Mouse (Mus musculus): ENCODE measurements at regions not wholly inside any gene's neighbourhood (a gene's known extent, or its start where the extent isn't known, plus 50 kb on each side); places are given as distances from the start of the nearest gene placed in this dataset.

GRCm38 (mm10) chr4:72381116-72381515 lies 180.4 kb upstream of the Tle1 start:
- H3K27me3 ChIP-seq (replicated peaks): no peaks in the 10 kb centered on the region
- H3K9me3 ChIP-seq: peaks cover 13% of the 10 kb centered on the region; the same call in 1 of the 2 replicates
- H3K4me3 ChIP-seq (replicated peaks): no peak overlapping the region
- H3K36me3 ChIP-seq (replicated peaks; ENCODE audit: low read length): no peaks in the 10 kb centered on the region
- TF ChIP-seq FLI1 (IDR thresholded peaks at IDR 0.05; ENCODE audit: low read length) (no peak), GATA1 (IDR thresholded peaks at IDR 0.05; ENCODE audit: borderline replicate concordance, low read length) (no peak)
- no peaks in the 10 kb centered on the region for H3K4me1 ChIP-seq

GRCm38 (mm10) chr4:72379515-72379914 lies 178.8 kb upstream of the Tle1 start:
- no peak for TF ChIP-seq GATA1 (IDR thresholded peaks at IDR 0.05; ENCODE audit: borderline replicate concordance, low read length)
- TF ChIP-seq FLI1 (IDR thresholded peaks at IDR 0.05; ENCODE audit: low read length): no peak
- Histone ChIP-seq H3K4me3 (replicated peaks) (no peak overlapping the region), H3K4me1 (no peaks in the 10 kb centered on the region), H3K9me3 (peaks cover 7% of the 10 kb centered on the region; the same call in 1 of the 2 replicates), H3K27me3 (replicated peaks) (no peaks in the 10 kb centered on the region), H3K36me3 (replicated peaks; ENCODE audit: low read length) (no peaks in the 10 kb centered on the region)

- Histone ChIP-seq H3K4me1 (no peaks in the 10 kb centered on the region), H3K9me3 (peaks cover 7% of the 10 kb centered on the region; the same call in 1 of the 2 replicates), H3K36me3 (replicated peaks; ENCODE audit: low read length) (no peaks in the 10 kb centered on the region), H3K27me3 (replicated peaks) (no peaks in the 10 kb centered on the region), H3K4me3 (replicated peaks) (no peak overlapping the region)
- TF ChIP-seq GATA1 (IDR thresholded peaks at IDR 0.05; ENCODE audit: borderline replicate concordance, low read length) (no peak), FLI1 (IDR thresholded peaks at IDR 0.05; ENCODE audit: low read length) (no peak)
Measured at GRCm38 (mm10) chr4:72379011-72379410, 178.3 kb upstream of the Tle1 start.

- H3K4me1 ChIP-seq: no peaks in the 10 kb centered on the region
- no peaks in the 10 kb centered on the region for H3K27me3 ChIP-seq (replicated peaks)
- no peak for TF ChIP-seq GATA1 (IDR thresholded peaks at IDR 0.05; ENCODE audit: borderline replicate concordance, low read length)
- no peak for TF ChIP-seq FLI1 (IDR thresholded peaks at IDR 0.05; ENCODE audit: low read length)
- peaks cover 6% of the 10 kb centered on the region; the same call in 1 of the 2 replicates for H3K9me3 ChIP-seq
- no peak overlapping the region for H3K4me3 ChIP-seq (replicated peaks)
- H3K36me3 ChIP-seq (replicated peaks; ENCODE audit: low read length): no peaks in the 10 kb centered on the region
Measured at GRCm38 (mm10) chr4:72377520-72377919, 176.8 kb upstream of the Tle1 start.

GRCm38 (mm10) chr4:72351985-72352384 lies 151.3 kb upstream of the Tle1 start:
- Histone ChIP-seq H3K36me3 (replicated peaks; ENCODE audit: low read length) (no peaks in the 10 kb centered on the region), H3K4me1 (no peaks in the 10 kb centered on the region), H3K27me3 (replicated peaks) (no peaks in the 10 kb centered on the region), H3K4me3 (replicated peaks) (no peak overlapping the region), H3K9me3 (no peaks in the 10 kb centered on the region)
- TF ChIP-seq FLI1 (IDR thresholded peaks at IDR 0.05; ENCODE audit: low read length) (no peak), GATA1 (IDR thresholded peaks at IDR 0.05; ENCODE audit: borderline replicate concordance, low read length) (no peak)

- TF ChIP-seq GATA1 (IDR thresholded peaks at IDR 0.05; ENCODE audit: borderline replicate concordance, low read length): no peak
- TF ChIP-seq FLI1 (IDR thresholded peaks at IDR 0.05; ENCODE audit: low read length): no peak
- Histone ChIP-seq H3K4me1 (no peaks in the 10 kb centered on the region), H3K9me3 (0 out of 2 replicates have a peak, but pooled peaks cover 4% of the 10 kb centered on the region), H3K27me3 (replicated peaks) (no peaks in the 10 kb centered on the region), H3K4me3 (replicated peaks) (no peak overlapping the region), H3K36me3 (replicated peaks; ENCODE audit: low read length) (no peaks in the 10 kb centered on the region)
Measured at GRCm38 (mm10) chr4:72331882-72332281, 131.2 kb upstream of the Tle1 start.

GRCm38 (mm10) chr4:72329026-72329390 lies 128.3 kb upstream of the Tle1 start:
- no peaks in the 10 kb centered on the region for H3K36me3 ChIP-seq (replicated peaks; ENCODE audit: low read length)
- TF ChIP-seq GATA1 (IDR thresholded peaks at IDR 0.05; ENCODE audit: borderline replicate concordance, low read length) (no peak), FLI1 (IDR thresholded peaks at IDR 0.05; ENCODE audit: low read length) (no peak)
- peaks cover 13% of the 10 kb centered on the region for H3K9me3 ChIP-seq
- no peaks in the 10 kb centered on the region for H3K27me3 ChIP-seq (replicated peaks)
- H3K4me3 ChIP-seq (replicated peaks): no peak overlapping the region
- H3K4me1 ChIP-seq: no peaks in the 10 kb centered on the region

- peaks cover 12% of the 10 kb centered on the region for H3K9me3 ChIP-seq
- H3K4me3 ChIP-seq (replicated peaks): no peak overlapping the region
- no peaks in the 10 kb centered on the region for H3K27me3 ChIP-seq (replicated peaks)
- no peaks in the 10 kb centered on the region for H3K4me1 ChIP-seq
- TF ChIP-seq GATA1 (IDR thresholded peaks at IDR 0.05; ENCODE audit: borderline replicate concordance, low read length) (no peak), FLI1 (IDR thresholded peaks at IDR 0.05; ENCODE audit: low read length) (no peak)
- H3K36me3 ChIP-seq (replicated peaks; ENCODE audit: low read length): no peaks in the 10 kb centered on the region
Measured at GRCm38 (mm10) chr4:72328282-72329025, 127.7 kb upstream of the Tle1 start.

- Histone ChIP-seq H3K4me1 (no peaks in the 10 kb centered on the region), H3K4me3 (replicated peaks) (no peak overlapping the region), H3K36me3 (replicated peaks; ENCODE audit: low read length) (no peaks in the 10 kb centered on the region), H3K27me3 (replicated peaks) (no peaks in the 10 kb centered on the region), H3K9me3 (peaks cover 9% of the 10 kb centered on the region)
- TF ChIP-seq FLI1 (IDR thresholded peaks at IDR 0.05; ENCODE audit: low read length): no peak
- TF ChIP-seq GATA1 (IDR thresholded peaks at IDR 0.05; ENCODE audit: borderline replicate concordance, low read length): no peak
Measured at GRCm38 (mm10) chr4:72324913-72325312, 124.2 kb upstream of the Tle1 start.

GRCm38 (mm10) chr4:72285112-72285675 lies 84.5 kb upstream of the Tle1 start:
- no peak for TF ChIP-seq FLI1 (IDR thresholded peaks at IDR 0.05; ENCODE audit: low read length)
- Histone ChIP-seq H3K27me3 (replicated peaks) (no peaks in the 10 kb centered on the region), H3K9me3 (peaks cover 2% of the 10 kb centered on the region; the same call in 1 of the 2 replicates), H3K4me1 (no peaks in the 10 kb centered on the region), H3K36me3 (replicated peaks; ENCODE audit: low read length) (no peaks in the 10 kb centered on the region), H3K4me3 (replicated peaks) (no peak overlapping the region)
